Mouse (Mus musculus) C2C12 (cell line): ENCODE measurements at regions not wholly inside any gene's neighbourhood (a gene's known extent, or its start where the extent isn't known, plus 50 kb on each side); places are given as distances from the start of the nearest gene placed in this dataset.

Experiments used
- CTCF ChIP-seq: IDR thresholded peaks from one replicate; pipeline ENCODE4 v1.5.1; 2011; ENCODE audit not compliant: control insufficient read depth, insufficient read depth, insufficient read length
- FOSL1 ChIP-seq: IDR thresholded peaks from one replicate; pipeline ENCODE4 v1.8.0; 2011; ENCODE audit warnings: mild to moderate bottlenecking, low read length; ENCODE audit not compliant: poor library complexity, insufficient read depth, severe bottlenecking
- MAX ChIP-seq: IDR thresholded peaks from one replicate; pipeline ENCODE4 v1.6.1; 2011; ENCODE audit warnings: mild to moderate bottlenecking, control low read depth
- MYOD1 ChIP-seq: IDR thresholded peaks from one replicate; pipeline ENCODE4 v1.6.1; 2011; ENCODE audit warnings: low read depth; ENCODE audit not compliant: control insufficient read depth, insufficient read length
- MYOG ChIP-seq: IDR thresholded peaks from one replicate; pipeline ENCODE4 v1.6.1; 2011; ENCODE audit not compliant: control insufficient read depth, insufficient read length; ENCODE audit errors: extremely low read depth
- USF1 ChIP-seq: IDR thresholded peaks from one replicate; pipeline ENCODE4 v1.6.1; 2011; ENCODE audit warnings: low read depth, mild to moderate bottlenecking, control low read depth, moderate library complexity

- TF ChIP-seq CTCF (no peak), FOSL1 (no peak), USF1 (no peak), MAX (no peak), MYOG (no peak), MYOD1 (no peak)
Measured at GRCm38 (mm10) chr2:166275398-166275797, 119.9 kb upstream of the Sulf2 start.
